Mouse (Mus musculus) spleen, adult 18-20 months (tissue): ENCODE measurements at regions not wholly inside any gene's neighbourhood (a gene's known extent, or its start where the extent isn't known, plus 50 kb on each side); places are given as distances from the start of the nearest gene placed in this dataset.

Source experiments
- DNase-seq, 2 experiments: peaks; one replicate each; pipeline ENCODE4 v3.0.0; 2022; ENCODE audit warnings: mixed read lengths in 2 of 2

DNA sequence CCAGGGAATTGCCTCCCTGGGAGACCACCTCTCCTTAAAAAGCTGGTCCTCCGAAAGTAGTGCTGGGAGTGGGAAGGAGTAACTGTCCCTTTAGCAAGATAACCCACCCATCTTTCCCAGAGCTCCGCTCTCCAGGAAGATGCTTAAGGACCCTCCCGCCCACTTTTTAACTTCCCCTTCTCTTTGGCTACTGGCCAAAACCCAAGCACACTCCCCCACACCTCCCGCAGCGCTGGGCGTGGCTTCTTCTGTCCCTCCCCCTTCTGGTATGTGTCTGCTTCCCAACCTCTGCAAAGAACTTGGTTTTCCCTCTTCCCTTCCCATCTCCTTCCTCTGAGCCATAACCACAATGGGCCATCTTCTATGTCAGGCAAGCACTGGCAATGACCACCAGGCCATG is 85.4 kb downstream of the Rpap3 start:
- no peak for DNase-seq

DNA sequence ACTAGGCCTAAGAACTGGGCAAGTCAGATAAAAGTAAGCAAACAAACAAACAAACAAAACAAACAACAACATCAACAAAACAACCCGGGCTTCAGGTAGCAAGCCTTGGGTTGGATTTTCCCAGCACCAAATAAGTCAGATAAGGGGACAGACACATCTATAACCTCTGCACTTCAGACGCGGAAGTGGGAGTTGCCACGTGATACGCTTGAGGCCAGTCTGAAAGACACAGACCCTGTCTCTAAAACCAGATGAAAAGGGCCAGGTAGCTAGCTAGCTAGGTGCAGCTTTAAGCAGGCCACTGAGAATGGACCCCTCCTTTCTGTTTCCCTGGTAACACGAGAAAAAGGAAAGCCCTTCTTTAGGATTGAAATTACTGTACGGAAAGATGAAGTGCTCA is 85.9 kb downstream of the Rpap3 start:
- no peak for DNase-seq

DNA sequence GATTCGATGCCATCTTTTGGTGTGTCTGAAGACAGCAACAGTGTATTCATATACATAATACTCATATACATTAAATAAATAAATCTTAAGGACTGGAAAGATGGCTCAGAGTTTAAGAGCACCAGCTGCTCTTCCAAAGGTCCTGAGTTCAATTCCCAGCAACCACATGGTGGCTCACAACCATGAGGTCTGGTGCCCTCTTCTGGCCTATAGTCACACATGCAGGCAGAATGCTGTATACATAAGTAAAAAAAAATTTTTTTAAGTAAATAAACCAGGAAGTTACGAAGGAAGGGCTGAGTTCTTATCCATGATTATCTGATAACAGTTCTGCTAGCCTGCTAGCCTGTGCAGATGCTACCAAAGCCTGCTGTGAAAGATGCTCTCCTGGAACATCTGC is 93.3 kb downstream of the Rpap3 start:
- DNase-seq = no peak

DNA sequence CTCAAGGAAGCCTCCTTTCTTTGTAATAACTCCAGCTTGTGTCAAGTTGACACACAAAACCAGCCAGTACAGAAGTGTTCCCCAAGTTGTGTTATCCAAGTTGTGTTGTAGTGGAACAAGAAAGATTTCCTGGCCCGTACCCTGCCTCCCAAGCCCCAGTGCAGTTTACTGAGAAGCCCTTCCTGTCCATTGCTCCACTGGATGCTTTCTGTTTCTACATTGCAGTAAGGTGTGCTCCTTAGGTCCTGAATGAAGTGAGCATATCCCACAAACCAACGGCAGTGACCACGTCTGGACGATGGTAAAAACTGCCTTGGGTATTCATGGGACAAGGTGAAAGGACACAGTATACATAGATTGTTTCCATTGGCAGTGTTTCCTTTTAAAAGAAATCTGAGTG is 94.9 kb downstream of the Rpap3 start:
- no peak for DNase-seq

DNA sequence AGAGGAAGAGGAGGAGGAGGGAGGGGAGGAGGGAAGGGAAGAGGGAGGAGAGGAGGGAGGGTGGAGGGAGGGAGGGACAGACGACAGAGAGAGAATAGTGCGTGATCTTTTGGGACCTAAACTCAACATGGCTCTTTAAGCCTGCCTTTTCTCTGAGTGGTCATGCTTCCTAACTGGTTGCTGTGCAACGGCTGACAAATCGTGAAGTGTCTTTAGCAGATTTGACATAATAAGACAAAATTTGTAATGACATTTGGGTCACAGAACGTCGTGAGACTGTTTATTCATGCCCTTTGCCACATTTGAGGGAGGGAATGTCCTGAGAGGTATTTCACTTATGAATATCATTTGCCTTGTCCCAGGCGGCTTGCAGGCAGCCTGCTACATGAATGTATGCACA is 96.1 kb downstream of the Rpap3 start:
- no peak for DNase-seq

DNA sequence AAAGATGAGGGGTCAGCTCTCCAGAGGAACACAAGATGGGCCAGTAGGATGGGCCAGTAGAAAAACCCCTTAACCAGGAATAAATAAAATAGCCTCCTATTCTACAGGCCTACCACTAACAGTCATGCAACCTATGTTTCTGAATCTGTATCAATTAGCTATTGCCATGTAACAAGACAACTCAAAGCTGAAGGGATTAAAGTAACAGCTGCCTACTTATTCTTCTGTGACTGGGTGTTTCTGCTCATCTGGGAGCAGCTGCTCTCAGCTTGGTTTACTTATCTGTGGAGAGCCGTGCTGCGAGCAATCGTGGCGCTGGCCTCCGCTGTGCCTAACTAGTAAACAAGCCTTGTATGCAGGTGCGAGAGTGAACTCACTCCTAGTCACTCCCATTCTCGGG is 97.0 kb downstream of the Rpap3 start:
- DNase-seq = no peak

DNA sequence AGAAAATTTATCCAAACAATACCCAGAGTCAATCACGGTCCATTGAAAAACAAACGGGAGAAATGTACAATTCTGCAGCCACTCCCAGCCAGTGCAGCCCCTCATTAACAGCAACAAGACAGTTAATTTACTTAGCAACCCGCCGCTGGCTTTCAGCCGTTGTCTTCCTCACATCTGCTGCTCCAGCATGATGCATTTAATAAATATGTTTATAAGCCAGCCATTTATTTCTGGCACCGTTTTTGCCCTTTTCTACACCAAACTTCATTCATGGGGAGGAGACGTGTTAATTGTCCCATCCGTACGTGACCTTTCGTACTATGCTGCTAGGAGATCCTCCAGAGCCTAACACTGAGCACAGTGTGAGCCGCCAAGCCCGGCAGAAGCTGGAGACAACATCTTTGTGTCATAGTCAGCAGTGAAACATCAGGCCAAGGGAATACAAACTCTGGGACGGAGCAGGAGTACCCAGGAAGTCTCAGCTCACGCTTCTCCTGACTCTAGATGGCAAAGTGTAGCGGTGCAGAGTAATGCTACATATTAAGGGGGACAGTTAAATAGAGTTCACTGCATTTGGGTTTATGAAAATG is 97.9 kb downstream of the Rpap3 start:
- DNase-seq = no peak

DNA sequence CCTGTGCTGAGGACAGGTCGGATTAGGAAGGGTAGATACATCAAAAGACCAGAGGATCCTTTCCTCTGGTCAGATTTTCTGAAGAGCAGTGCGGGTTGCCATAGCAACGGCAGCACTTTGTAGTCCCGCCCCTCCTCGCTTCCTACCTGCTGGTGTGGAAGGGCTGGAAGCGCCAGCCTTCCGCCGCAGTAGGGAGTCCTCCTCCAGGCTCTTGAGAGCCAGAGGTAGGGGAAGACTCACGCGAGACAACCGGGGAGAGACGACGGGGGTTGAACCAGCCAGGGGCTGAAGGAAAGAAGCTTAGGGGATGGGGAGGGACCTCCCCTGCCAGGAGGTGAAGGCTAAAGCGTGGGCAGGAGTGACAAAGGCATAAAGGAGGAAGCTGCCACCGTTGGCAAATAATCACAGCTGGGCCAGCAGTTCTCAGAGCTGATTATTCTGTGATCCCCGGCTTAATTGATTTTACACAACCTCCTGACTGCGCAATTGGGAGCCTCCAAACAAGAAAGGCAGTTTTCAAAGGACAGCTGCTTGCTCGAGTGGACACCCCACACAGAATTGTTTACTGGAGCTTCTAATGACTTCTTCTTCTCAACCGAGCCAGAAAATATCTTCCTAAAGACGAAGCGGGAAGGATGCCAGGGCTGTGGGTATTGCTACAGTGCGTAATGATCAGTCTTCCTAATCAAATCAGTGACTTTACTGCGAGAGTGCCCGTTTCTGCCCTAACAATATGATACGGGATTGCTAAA is 98.8 kb downstream of the Rpap3 start:
- no peak for DNase-seq

DNA sequence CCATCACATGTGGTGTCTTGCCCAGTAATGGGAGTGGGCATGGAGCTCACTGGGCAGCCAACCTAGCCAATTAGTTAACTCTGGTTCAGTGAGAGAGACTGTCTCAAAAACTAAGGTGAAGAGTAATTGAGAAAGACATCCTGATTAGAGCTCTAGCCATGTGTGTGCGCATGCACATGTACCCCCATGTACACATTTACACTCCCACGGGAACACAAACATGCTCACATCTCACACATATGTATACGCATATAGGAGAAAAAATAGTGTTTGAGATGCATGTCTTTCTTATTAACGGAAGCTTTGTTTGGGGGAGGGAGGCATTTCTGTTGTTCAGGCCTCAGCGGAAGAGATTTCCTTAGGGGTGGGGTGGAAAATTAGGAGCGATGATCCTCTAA is 99.4 kb downstream of the Rpap3 start:
- DNase-seq = no peak

DNA sequence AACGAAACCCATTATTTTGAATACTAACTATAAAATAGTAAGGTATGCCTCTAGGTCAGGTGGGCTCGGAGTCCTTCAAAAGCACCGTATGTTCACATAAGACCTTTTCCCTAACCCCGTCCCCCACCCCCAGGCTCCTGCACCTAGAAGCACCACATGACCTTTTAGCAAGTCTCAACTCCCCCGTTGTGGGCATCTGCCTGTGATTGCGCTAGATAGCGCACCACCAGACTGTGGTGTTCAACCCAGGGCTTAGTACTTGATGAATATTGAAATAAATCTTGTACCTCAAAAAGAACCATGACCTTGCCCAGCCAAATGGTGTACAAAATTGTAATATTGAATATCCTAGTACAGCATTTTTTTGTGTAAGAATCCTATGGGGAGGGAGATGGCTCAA is 99.8 kb downstream of the Rpap3 start:
- no peak for DNase-seq

DNA sequence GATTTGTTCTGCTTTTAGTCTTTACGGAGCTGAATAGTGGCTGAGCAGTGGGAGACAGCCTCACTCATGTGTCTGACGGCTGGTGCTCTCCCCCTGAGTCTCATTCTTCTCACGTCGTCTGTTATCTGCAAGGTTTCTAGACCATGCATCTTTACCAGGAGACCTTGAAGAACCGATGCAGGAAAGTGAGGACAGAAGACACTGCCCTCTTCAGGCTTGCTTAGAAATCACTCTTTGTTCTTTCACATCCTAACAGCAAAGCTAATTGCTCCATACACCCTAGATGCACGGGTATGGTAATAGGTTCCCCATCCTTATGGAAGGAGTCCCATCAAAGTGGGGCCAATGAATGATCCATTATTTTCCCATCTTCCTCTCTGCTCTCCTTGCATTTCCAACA is 102.1 kb downstream of the Rpap3 start:
- DNase-seq = no peak

DNA sequence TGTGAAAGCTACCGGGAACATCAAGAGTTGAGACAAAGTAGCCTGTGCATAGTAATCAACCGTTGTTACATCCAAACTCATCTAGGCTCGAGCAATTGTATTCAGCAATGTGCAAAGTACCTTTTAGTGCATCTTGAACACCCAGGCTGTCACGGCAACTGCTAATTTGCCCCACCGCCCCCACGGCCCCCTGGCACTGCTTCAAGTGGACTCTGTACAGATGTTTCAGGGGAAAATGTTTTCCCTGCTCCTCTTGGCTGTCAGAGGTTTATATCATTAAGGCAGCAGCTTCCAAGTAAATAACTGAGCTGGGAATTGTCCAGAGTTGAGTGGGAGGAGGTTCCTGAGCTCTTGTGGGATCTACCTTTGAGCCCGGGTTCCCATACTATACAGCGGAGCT is 107.4 kb downstream of the Rpap3 start:
- DNase-seq = no peak

DNA sequence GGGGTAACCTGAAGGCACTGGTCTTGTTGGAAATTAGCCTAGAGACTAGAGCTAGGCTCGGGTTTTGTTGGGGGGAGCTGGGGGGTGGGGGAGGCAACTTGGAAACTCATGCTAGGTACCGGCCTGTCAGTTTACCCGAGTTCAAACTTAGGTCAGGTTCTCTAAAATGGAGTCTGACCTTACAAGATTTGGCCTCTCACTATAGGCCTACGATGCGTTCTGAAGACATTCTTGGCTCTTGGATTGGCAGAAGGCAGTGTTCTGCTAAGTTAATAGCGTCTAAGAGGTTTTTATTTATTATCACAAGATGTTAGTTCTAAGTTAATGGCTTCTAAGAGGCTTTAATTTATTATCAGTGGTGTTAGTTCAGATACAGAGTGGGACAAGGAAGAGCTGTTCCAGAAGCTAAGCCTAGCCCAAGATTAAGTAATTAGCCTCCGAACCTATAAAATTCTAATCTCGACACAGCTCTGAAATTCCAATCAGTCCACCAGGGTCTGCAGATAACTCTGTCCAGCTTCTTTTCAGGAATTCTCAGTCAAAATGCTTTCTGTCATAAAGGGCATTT is 109.0 kb downstream of the Rpap3 start:
- no peak for DNase-seq

DNA sequence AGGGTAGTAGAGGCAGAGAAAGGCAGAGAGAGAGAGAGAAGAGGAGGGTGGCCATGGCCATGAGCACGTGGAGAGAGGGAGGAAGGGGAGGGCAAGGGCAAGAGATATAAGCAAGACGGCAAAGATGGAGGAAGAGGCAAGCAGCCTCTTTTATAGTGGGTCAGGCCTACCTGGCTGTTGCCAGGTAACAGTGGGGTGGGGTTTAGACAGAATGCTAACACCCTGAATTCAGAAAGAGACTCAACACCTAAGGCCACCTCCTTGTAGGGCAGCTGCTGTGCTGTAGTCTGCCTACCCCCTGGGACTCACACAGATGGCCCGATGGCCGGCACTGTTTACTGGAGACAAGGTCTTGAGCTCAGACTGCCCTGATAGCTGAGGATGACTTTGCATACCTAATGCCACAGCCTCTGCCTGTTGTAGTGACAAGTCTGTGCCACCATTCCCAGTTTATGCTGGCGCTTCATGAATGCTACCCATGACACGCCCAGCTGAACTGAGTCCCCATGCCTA is 110.3 kb downstream of the Rpap3 start:
- DNase-seq = no peak

DNA sequence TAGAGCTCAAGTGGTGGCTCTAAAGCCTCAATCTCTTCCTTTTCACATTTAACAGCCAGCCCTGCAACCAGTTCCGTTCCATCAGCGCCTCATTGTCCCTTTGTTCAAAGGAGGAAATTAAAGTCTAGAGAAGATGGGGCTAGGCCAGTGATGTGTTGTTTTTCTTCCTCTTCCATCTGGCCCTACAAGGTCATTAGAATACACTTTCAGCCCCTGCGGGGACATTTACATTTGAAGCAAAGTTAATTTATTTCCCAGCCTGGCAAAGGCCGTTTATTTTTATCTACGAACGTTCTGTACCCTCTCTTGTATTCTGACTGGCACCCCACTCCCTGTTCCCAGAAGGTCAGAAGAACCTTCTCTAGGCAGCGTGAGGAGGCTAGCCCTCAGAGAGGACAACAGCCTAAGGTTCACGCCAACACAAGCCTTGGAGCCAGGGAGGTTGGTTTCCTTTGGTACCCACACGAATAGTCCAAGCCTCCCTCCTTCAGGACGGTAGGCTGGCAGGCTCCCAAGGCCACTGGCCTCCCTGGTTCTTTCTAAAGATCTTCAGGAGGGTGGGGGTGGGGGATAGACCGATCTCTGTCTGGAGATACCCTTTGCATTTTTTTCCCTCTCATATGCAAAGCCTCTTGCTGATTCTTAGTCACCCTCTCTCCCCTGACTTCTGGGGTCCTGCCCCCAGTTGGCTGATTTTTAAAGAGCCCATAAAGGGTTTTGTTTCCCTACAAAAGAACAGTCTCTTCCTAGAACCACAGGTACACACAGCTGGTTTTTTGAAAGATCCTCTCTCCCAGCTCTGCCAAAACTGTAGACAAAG is 111.6 kb downstream of the Rpap3 start:
- DNase-seq = no peak

DNA sequence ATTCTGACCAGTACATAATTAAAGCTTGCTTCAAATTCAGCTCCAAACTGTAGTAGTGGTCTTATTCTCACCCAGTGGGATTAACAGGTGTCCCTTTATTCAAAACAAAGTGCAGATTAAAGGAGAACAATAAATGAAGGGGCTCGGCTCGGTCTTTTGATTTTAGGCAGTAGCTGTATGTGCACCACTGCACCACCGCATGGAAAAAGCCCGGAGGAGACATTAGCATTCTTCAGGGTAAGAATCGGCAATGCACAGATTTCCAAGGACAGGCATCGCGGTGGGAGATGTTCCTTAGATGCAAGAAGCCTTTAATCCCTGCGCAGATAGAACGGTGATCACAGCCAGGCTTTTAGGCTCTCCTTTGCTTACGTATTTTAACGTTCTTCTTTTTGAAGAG is 112.8 kb downstream of the Rpap3 start:
- no peak for DNase-seq

DNA sequence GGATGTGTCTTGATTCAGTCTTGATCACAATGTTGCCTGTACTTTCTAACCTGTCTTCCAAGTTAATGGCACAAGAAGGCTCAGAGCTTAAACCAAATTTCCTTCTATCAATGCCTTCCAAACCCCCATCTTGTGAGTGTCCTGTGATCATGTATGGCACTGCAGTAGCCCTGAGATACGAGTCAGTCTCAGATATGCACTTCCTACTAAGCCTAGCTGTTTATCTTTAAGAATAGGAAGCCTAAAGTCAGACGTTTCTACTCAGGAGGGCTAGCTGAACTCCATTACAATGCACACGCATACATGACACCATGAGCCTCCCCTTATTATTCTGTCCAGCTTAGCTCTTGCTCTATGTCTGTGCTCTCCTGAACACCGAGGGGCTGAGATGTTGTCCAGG is 114.2 kb downstream of the Rpap3 start:
- no peak for DNase-seq

DNA sequence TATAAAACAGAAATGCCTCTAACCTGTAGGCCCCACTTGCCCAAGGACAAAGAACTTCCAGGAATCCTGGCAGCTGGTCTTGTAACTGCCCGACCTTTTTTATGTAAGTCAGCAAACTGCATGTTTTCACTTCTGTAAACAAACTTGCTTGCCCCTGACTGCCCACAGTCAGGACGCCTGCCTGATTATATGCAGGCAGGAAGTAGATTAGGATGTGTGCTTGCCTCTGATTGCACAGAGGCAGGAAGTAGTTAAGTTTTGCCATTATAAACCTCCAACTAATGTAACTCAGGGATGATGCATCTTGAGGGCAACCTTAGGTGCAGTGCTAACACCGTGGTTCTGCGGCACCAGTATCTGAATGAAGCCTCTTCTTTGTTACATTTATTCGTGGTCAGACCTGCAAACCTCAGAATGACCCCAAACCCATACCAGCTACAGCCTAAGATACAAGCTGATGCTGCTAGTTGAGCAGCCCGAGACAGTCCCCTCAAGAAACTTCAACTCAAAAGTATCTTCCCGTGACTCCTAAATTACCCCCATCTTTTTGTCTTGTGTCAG is 114.8 kb downstream of the Rpap3 start:
- DNase-seq = no peak

DNA sequence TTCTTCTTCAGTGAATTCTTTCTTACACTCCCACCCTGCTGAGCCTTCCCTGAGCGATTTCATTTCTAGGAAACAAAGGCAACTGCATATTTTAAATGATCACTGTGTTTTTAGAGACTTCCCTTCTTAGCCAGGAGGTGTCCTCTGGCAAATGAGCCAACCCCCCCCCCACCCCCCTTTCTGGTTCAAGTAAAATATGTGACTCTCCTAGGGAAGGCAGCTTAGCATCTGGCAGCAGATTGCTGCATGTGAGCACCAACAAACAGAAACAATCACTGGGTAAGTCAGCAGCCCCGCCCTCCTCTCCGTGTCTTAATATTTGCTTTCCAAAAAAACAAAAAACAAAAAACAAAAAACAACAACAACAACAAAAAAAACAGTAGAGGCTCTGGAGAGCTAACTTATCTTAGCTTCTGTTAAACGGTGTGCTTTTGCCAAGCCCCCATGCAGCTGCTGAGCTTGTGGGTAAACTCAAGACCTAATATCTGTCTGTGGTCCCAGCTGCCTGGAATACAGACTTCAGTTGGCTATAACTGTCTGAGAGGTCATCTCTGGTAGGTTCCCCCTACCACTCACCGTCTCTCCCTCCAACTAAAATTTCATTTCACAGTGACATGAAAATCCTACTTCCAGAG is 117.9 kb downstream of the Rpap3 start:
- no peak for DNase-seq

DNA sequence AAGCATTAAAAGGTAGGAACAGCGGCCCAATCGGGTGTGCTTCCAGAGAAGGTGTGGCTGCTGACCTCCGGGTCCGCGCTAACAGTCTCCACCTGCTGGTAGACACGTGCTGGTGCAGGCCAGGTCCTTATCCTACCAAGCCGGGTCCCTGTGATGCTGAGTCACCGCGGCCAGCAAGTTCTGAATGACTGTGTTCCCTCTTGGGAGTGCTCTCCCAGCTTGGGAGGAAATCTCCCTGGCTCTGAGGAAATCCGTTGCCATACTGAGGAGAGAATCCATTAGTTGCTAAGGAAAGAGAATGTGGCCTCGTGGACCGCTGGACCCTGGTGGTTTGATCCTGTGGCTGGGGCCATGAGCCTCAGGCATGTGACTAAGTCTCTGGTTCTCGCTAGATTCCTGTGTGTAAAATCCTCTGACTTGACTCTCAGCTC is 123.9 kb downstream of the Rpap3 start:
- DNase-seq = peak; percentile 47 to 78

DNA sequence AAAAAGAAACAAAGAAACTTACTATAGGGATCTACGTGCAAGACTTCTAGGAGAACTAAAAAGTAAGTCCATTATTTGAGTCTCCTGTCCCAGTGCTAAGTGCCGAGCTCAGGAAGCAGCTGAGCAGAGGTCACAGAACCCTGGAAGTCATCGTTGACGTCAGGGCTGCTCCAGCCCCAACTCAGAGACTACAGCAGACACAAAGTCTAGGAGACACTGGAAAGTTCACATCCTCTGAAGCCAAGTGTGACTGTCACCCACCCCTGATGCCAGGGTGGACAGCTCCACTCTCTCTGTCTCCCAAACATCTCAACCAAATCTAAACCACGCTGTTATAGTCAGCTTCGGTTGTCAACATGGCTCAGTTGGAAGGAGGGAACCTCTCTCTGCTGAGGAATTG is 124.9 kb downstream of the Rpap3 start:
- DNase-seq = no peak

DNA sequence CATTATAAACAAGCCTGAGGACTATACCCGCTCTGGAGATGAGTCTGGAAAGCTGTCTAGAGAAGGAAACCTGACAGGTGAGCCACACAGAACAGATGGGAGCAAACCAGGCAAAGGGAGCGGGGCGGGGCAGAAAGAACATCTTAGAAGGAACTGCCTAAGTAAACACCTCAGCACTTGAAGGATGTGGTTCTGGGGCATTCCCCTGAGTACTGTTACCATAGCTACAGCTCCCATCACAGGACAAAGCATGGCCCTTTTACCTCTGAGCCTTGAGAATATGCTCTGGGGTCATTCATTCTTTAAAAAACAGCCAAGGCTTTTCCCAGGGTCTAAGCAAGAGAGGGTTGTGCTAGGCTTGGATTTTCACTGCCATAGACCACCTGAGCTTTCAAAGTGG is 127.6 kb downstream of the Rpap3 start:
- DNase-seq = peak in 1 of 2 experiments; percentile 11

DNA sequence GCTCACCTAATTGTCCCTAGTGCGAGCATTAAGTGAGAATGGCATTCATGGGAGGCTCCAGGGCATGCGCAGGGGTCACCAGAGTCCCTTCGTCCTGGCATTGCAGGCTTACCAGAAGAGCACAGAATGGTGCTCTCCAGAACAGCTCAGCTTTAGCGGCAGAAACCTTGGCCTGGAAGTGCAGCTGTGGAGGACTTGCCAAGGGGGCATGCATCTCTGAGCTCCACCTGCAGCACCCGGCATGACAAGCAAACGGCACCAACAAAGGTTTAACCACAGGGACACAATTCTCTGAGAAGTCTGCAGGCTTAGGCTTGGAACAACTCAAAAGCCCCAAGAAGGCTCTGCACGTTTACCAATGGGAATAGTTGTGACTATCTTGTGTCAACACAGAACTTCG is 128.4 kb downstream of the Rpap3 start:
- no peak for DNase-seq
